Mouse (Mus musculus): ENCODE results near the gene Gcgr. TPM values are rescaled to one million over a fixed set of nuclear protein-coding genes. Genes with fewer than 3 reads are reported as not detected.

The Gcgr gene
- polyA plus RNA-seq, 1 experiment from 2014 or later, result 3.5 TPM

DNA sequence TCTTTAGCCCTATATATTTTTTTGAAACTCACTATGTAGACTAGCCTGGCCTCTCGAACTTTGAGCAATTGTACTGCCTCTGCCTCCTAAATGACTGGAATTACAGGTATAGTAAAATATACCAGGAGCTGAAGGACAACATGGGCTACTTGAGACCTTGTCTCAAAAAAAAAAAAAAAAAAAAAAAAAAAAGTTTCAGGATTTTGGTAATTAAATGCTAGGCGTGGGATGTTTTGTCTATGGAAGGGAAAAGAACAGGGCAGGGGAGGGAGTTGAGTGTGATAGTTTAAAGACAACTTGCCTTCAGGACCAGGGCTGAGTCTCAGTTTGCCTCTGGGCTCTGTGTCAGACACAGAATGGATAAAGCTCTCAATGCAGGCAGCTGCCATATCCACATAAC lies 44.5 kb downstream of the Gcgr start:
- no peak overlapping the region for H3K9ac ChIP-seq (ENCODE audit: low read length)
- H3K9me3 ChIP-seq (ENCODE audit: control insufficient read depth, low read length), result no peaks in the 10 kb centered on the region
- no peak for DNase-seq (ENCODE audit: low spot score)
- no peaks in the 10 kb centered on the region for H3K27me3 ChIP-seq (ENCODE audit: control insufficient read depth, insufficient read depth, low read length)
- H3K4me1 ChIP-seq (replicated peaks; ENCODE audit: control insufficient read depth, insufficient read depth), result peaks cover 5% of the 10 kb centered on the region
- H3K4me3 ChIP-seq (ENCODE audit: low read depth, low read length), result no peak overlapping the region
- TF ChIP-seq EP300 (optimal IDR thresholded peaks at IDR 0.05) (no peak), CTCF (IDR thresholded peaks at IDR 0.05; ENCODE audit: low read depth) (no peak)
- ATAC-seq (ENCODE audit: low FRiP score, low TSS enrichment), result no peak
- H3K36me3 ChIP-seq (ENCODE audit: control insufficient read depth, insufficient read depth, low read length), result peaks cover 19% of the 10 kb centered on the region
- no peak overlapping the region for H3K4me2 ChIP-seq (replicated peaks; ENCODE audit: low read depth)
- H3K27ac ChIP-seq (replicated peaks), result no peak overlapping the region
- WGBS, result 78% methylated on average over 2 of the region's 2 CpGs

DNA sequence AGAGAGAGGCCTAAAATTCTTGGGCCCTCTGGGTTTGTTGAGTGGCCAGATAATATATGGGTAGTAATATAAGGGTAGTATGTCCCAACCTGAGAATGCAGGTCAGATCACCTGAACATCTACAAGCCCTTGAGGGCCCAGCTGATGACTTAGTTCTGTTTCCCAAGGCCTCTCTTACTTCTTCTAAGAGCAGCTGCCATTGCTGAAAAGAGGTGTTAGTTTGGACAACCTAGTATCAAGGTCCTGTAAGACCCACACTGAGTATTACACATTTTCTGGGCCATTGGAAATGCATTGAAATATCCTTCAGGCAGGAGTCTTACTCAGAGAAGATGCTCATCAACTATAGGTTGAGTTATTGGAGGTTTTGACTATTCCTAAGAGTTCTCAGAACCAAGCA lies 45.4 kb downstream of the Gcgr start:
- no peaks in the 10 kb centered on the region for H3K9me3 ChIP-seq (ENCODE audit: control insufficient read depth, low read length)
- ATAC-seq (ENCODE audit: low FRiP score, low TSS enrichment) (no peak), DNase-seq (ENCODE audit: low spot score) (no peak)
- no peaks in the 10 kb centered on the region for H3K27me3 ChIP-seq (ENCODE audit: control insufficient read depth, insufficient read depth, low read length)
- TF ChIP-seq EP300 (optimal IDR thresholded peaks at IDR 0.05) (no peak), CTCF (IDR thresholded peaks at IDR 0.05; ENCODE audit: low read depth) (no peak)
- no peak overlapping the region for H3K27ac ChIP-seq (replicated peaks)
- no peak overlapping the region for H3K4me2 ChIP-seq (replicated peaks; ENCODE audit: low read depth)
- H3K4me3 ChIP-seq (ENCODE audit: low read depth, low read length), result no peak overlapping the region
- H3K4me1 ChIP-seq (replicated peaks; ENCODE audit: control insufficient read depth, insufficient read depth), result peaks cover 8% of the 10 kb centered on the region
- peaks cover 19% of the 10 kb centered on the region for H3K36me3 ChIP-seq (ENCODE audit: control insufficient read depth, insufficient read depth, low read length)
- no peak overlapping the region for H3K9ac ChIP-seq (ENCODE audit: low read length)

DNA sequence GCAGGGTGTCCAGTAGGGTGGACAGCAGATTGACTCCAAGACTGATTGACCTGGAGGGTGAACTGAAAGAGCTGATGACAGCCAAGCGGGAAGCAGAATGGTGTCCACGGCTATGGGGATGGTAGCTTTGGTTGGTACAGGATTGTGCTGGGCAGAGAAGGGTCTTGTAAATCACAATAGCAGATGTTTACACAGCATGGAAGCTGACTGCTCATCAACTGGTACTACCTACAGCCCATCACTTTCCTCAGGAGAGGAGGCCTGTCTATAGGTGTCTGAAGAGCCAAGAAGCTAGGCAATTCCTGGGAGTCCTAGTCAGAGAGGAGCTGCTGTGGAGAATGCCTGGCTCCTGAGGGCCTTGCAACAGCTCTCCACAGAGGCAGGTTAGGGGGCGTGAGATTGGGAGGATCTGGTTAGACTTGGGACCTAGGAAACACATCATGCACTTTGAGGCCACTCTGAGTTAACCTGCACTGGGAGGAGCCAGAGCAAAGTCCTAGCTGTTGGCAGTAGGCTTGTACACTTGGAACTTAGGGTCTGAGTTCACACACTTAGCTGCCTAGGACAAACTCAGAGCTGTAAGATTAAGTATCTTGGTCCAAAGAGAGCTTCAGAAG lies 46.0 kb downstream of the Gcgr start:
- TF ChIP-seq EP300 (optimal IDR thresholded peaks at IDR 0.05), result no peak
- TF ChIP-seq CTCF (IDR thresholded peaks at IDR 0.05; ENCODE audit: low read depth), result no peak
- H3K36me3 ChIP-seq (ENCODE audit: control insufficient read depth, insufficient read depth, low read length), result peaks cover 19% of the 10 kb centered on the region
- no peak for ATAC-seq (ENCODE audit: low FRiP score, low TSS enrichment)
- no peaks in the 10 kb centered on the region for H3K9me3 ChIP-seq (ENCODE audit: control insufficient read depth, low read length)
- no peak overlapping the region for H3K27ac ChIP-seq (replicated peaks)
- no peak overlapping the region for H3K9ac ChIP-seq (ENCODE audit: low read length)
- H3K27me3 ChIP-seq (ENCODE audit: control insufficient read depth, insufficient read depth, low read length), result no peaks in the 10 kb centered on the region
- no peak overlapping the region for H3K4me2 ChIP-seq (replicated peaks; ENCODE audit: low read depth)
- H3K4me3 ChIP-seq (ENCODE audit: low read depth, low read length), result no peak overlapping the region
- 78% methylated on average over 3 of the region's 3 CpGs for WGBS
- peak; percentile 61 for DNase-seq (ENCODE audit: low spot score)
- peaks cover 8% of the 10 kb centered on the region for H3K4me1 ChIP-seq (replicated peaks; ENCODE audit: control insufficient read depth, insufficient read depth)

DNA sequence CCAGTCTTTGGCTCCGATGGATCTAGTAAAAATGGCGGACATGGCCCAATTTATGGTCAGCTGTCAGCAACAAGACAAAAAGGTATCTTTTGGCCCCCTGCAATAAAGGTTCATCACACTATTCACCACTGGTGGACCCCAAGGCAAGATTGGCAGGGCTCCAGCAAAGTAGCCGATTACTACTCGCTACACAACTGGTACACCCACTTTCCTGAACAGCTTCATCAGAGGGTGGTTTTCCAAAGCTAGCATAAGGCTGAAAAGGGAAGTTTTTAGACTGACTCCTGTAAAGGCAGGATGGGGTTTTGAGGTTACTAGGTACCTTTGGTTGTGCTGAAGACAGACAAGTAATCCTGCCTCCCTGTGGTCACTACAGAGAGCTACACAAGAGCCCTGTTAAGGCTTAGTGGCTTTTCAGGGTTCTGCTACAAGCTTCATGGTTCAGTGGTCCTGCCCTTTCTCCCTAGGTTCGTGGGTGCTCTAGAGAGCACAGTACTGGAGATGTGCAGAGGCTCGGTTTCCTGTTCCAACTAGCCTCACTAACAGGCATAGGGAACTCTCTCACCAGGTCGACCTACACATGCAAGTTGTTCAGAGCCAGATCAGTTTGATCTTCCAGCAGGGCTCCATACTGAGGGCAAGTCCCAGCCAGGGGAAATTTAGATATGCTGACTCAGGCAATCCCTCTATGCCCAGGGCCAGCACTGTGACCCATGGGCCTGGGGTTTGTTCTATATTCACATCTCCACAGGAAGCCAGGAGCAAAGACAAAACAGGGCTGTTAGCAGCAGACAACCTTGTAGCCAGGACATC lies 46.9 kb downstream of the Gcgr start:
- H3K27ac ChIP-seq (replicated peaks), result peak overlapping the region; percentile 24; the same call in 1 of the 2 replicates
- H3K4me3 ChIP-seq (ENCODE audit: low read depth, low read length), result no peak overlapping the region
- H3K4me2 ChIP-seq (replicated peaks; ENCODE audit: low read depth), result no peak overlapping the region
- ATAC-seq (ENCODE audit: low FRiP score, low TSS enrichment), result no peak
- peaks cover 11% of the 10 kb centered on the region for H3K4me1 ChIP-seq (replicated peaks; ENCODE audit: control insufficient read depth, insufficient read depth)
- no peaks in the 10 kb centered on the region for H3K27me3 ChIP-seq (ENCODE audit: control insufficient read depth, insufficient read depth, low read length)
- 79% methylated on average over 7 of the region's 7 CpGs for WGBS
- no peak overlapping the region for H3K9ac ChIP-seq (ENCODE audit: low read length)
- DNase-seq (ENCODE audit: low spot score), result no peak
- peak; percentile 70 for TF ChIP-seq CTCF (IDR thresholded peaks at IDR 0.05; ENCODE audit: low read depth)
- TF ChIP-seq EP300 (optimal IDR thresholded peaks at IDR 0.05), result no peak
- H3K9me3 ChIP-seq (ENCODE audit: control insufficient read depth, low read length), result no peaks in the 10 kb centered on the region
- H3K36me3 ChIP-seq (ENCODE audit: control insufficient read depth, insufficient read depth, low read length), result peaks cover 19% of the 10 kb centered on the region

DNA sequence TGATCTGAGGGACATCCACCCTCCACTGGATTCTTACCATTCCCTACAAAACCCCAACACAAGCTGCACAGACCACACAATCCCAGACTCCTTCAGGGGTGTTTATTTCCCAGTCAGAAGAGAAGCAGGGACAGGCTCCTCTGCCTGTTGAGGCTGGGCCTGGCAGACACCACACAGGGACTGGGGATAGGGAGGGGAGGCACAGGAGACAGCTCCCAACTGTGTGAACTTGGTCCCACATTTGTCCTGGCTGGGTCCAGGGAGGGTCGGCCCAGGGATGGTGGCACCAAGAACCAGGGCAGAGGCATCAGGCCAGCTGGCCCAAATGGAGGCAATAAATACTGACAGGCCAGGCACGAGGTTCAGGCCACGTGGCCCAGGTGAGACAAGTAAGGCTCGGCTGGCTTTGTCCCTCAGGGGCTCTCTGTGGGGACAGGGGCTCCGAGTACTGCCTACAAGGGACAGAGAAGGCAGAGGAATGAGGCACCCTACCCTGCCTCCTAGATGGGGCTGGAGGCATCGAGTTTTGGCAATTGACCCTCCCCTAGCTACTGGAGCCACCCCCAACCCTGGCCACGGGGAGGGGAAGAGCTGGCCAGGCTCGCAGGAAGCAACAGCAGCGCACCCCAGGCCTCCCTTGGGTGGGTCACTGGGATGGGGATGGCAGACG lies 47.7 kb downstream of the Gcgr start:
- H3K9ac ChIP-seq (ENCODE audit: low read length), result no peak overlapping the region
- DNase-seq (ENCODE audit: low spot score), result no peak
- 83% methylated on average over 10 of the region's 10 CpGs for WGBS

More for the DNA sequence above, 47.7 kb downstream of the Gcgr start:
- Histone ChIP-seq H3K9me3 (ENCODE audit: control insufficient read depth, low read length) (no peaks in the 10 kb centered on the region), H3K27me3 (ENCODE audit: control insufficient read depth, insufficient read depth, low read length) (no peaks in the 10 kb centered on the region), H3K36me3 (ENCODE audit: control insufficient read depth, insufficient read depth, low read length) (peaks cover 19% of the 10 kb centered on the region), H3K4me3 (ENCODE audit: low read depth, low read length) (no peak overlapping the region), H3K4me2 (replicated peaks; ENCODE audit: low read depth) (no peak overlapping the region), H3K27ac (replicated peaks) (peak overlapping the region; percentile 24; the same call in 1 of the 2 replicates), H3K4me1 (replicated peaks; ENCODE audit: control insufficient read depth, insufficient read depth) (peaks cover 11% of the 10 kb centered on the region)
- no peak for ATAC-seq (ENCODE audit: low FRiP score, low TSS enrichment)
- TF ChIP-seq CTCF (IDR thresholded peaks at IDR 0.05; ENCODE audit: low read depth) (no peak), EP300 (optimal IDR thresholded peaks at IDR 0.05) (no peak)
